18 mouse cellular contexts compared by ENCODE assay signal in genomic region chr7:96902183-96902582, GRCm38 (mm10). TPM values are rescaled to one million over a fixed set of nuclear protein-coding genes. Genes with fewer than 3 reads are reported as not detected.
DNase-seq lines count a peak whose midpoint lies in the region; ATAC-seq and TF ChIP-seq lines count a peak whose summit lies in the region.
"Had no signal": no experiment of that assay in that cellular context is flagged by ENCODE, and none has a peak within 500 bp of the region (broad histone marks: within the 10 kb centered on the region; RNA-seq: fewer than 3 reads in every experiment).

No protein-coding gene starts in this region.

- H3K4me3 ChIP-seq in kidney, postnatal 0 days (replicated peaks; ENCODE audit: low read depth, low read length) = no peak overlapping the region
- H3K4me3 ChIP-seq: embryonic facial prominence, embryonic 13.5 days; left cerebral cortex, adult 2 months; limb, embryonic 10.5 days had no signal

- no peak overlapping the region for H3K27ac ChIP-seq in kidney, postnatal 0 days
- H3K27ac ChIP-seq: embryonic facial prominence, embryonic 13.5 days; limb, embryonic 10.5 days had no signal

- H3K4me2 ChIP-seq in kidney, postnatal 0 days (ENCODE audit: low read length) = no peak overlapping the region
- H3K4me2 ChIP-seq: embryonic facial prominence, embryonic 13.5 days had no signal

- no peak overlapping the region for H3K9ac ChIP-seq in kidney, postnatal 0 days (ENCODE audit: low read depth, low read length)
- H3K9ac ChIP-seq: embryonic facial prominence, embryonic 13.5 days had no signal

- TF ChIP-seq CTCF in kidney, postnatal 0 days (IDR thresholded peaks at IDR 0.05; ENCODE audit: low read depth) = no peak

- no peaks in the 10 kb centered on the region for H3K9me3 ChIP-seq in kidney, postnatal 0 days (replicated peaks; ENCODE audit: low read length)
- H3K9me3 ChIP-seq: embryonic facial prominence, embryonic 13.5 days; G1E; limb, embryonic 10.5 days had no signal

- H3K27me3 ChIP-seq in kidney, postnatal 0 days (ENCODE audit: insufficient read depth, low read length) = no peaks in the 10 kb centered on the region
- H3K27me3 ChIP-seq: embryonic facial prominence, embryonic 13.5 days had no signal

- peaks cover 5% of the 10 kb centered on the region; the same call in 1 of the 2 replicates for H3K4me1 ChIP-seq in kidney, postnatal 0 days (replicated peaks; ENCODE audit: insufficient read depth, low read length)

- ATAC-seq in kidney, postnatal 0 days (replicated peaks; ENCODE audit: low FRiP score, low read depth) = 0 out of 2 replicates have a peak, but pooled peaks have one; percentile 34
- ATAC-seq: CD4-positive, CD25-positive, alpha-beta regulatory T cell, adult 4 months had no signal

- WGBS in kidney, postnatal 0 days = 44% methylated on average over 5 of the region's 5 CpGs

- H3K36me3 ChIP-seq in kidney, postnatal 0 days (ENCODE audit: insufficient read depth, low read length) = peaks cover 9% of the 10 kb centered on the region; the same call in 1 of the 2 replicates
- H3K36me3 ChIP-seq: G1E had no signal

- DNase-seq in adrenal gland, postnatal 14 days = peak; percentile 39
- DNase-seq in adrenal gland, postnatal 25 days = no peak
- no peak for DNase-seq in kidney, postnatal 0 days (ENCODE audit: low spot score)
- no peak for DNase-seq in kidney, postnatal 36 days
- DNase-seq in ES-CJ7 (ENCODE audit: low read depth, low spot score) = peak; percentile 64
- DNase-seq in lung, postnatal 10 days = peak; percentile 52
- no peak for DNase-seq in retina, postnatal 1 day
- no peak for DNase-seq in B cell, adult 2 months
- DNase-seq: cerebellum, adult 9-10 months; gastrocnemius, postnatal 14 days; heart, adult 18-20 months; kidney, adult 2 months; kidney, postnatal 14 days had no signal

RNA-seq across cellular contexts. Expression of gene Nars2, which starts 49.1 kb away (rescaled TPM):
- total RNA-seq in adrenal gland, postnatal 14 days (2021) = 19.3 and 23.8 TPM in 2 replicates
- 19.3 and 19.9 TPM in 2 replicates for total RNA-seq in adrenal gland, postnatal 25 days (2021)
- 21.0 and 24.9 TPM in 2 replicates for polyA plus RNA-seq in kidney, postnatal 0 days (2015; fragmentation: Nextera tagmentation; extraction: Ambion mirVana)

Comparison
In these comparisons a context has a peak if more than half of its experiments do, and no peak if none do; other contexts are left out.
1. DNase-seq: peak in adrenal gland, postnatal 14 days (single experiment), ES-CJ7 (single experiment) and lung, postnatal 10 days (single experiment); none in adrenal gland, postnatal 25 days (single experiment), kidney, postnatal 0 days (single experiment), kidney, postnatal 36 days (0 of 2), retina, postnatal 1 day (single experiment) and B cell, adult 2 months (0 of 2).